8 mouse cellular contexts compared by ENCODE assay signal in genomic region chr1:193272137-193272915, GRCm38 (mm10). TPM values are rescaled to one million over a fixed set of nuclear protein-coding genes. Genes with fewer than 3 reads are reported as not detected.
A peak's percentile ranks its signal among the peaks of the same experiment; 100 is the strongest.
DNase-seq lines count a peak whose midpoint lies in the region; ATAC-seq lines count a peak whose summit lies in the region.

No protein-coding gene starts in this region.

- no peaks in the 10 kb centered on the region for H3K9me3 ChIP-seq in kidney, embryonic 14.5 days (ENCODE audit: control insufficient read depth, low read length)
- H3K9me3 ChIP-seq in liver, embryonic 16.5 days (replicated peaks; ENCODE audit: control insufficient read depth, low read length): no peaks in the 10 kb centered on the region
- no peaks in the 10 kb centered on the region for H3K9me3 ChIP-seq in neural tube, embryonic 15.5 days (replicated peaks)

- ATAC-seq in kidney, embryonic 14.5 days (ENCODE audit: low FRiP score, low TSS enrichment): peak; percentile 58
- ATAC-seq in liver, embryonic 16.5 days (ENCODE audit: low read depth): peak; percentile 7
- peak; percentile 69 for ATAC-seq in neural tube, embryonic 15.5 days (ENCODE audit: low FRiP score)

- H3K4me1 ChIP-seq in kidney, embryonic 14.5 days (ENCODE audit: control insufficient read depth, insufficient read depth, low read length): 0 out of 2 replicates have a peak, but pooled peaks cover 3% of the 10 kb centered on the region
- H3K4me1 ChIP-seq in liver, embryonic 16.5 days (ENCODE audit: control insufficient read depth, low read depth, low read length): peaks cover 6% of the 10 kb centered on the region
- H3K4me1 ChIP-seq in neural tube, embryonic 15.5 days: peaks cover 19% of the 10 kb centered on the region

- H3K9ac ChIP-seq in kidney, embryonic 14.5 days (ENCODE audit: low read depth, low read length): peak overlapping the region; percentile 47
- H3K9ac ChIP-seq in liver, embryonic 16.5 days (ENCODE audit: low read depth, low read length): peak overlapping the region; percentile 64
- H3K9ac ChIP-seq in neural tube, embryonic 15.5 days (replicated peaks): peak overlapping the region; percentile 38

- peak overlapping the region; percentile 32 for H3K4me3 ChIP-seq in kidney, embryonic 14.5 days (ENCODE audit: low read length)
- H3K4me3 ChIP-seq in liver, embryonic 16.5 days (ENCODE audit: low read depth, low read length): peak overlapping the region; percentile 63
- peak overlapping the region; percentile 29 for H3K4me3 ChIP-seq in neural tube, embryonic 15.5 days (replicated peaks)

- DNase-seq in right cerebral cortex, postnatal 14 days: peak; percentile 30
- DNase-seq in right cerebral cortex, adult 18-20 months: no peak
- DNase-seq in cerebellum, postnatal 25 days: peak; percentile 48 to 58
- DNase-seq in gastrocnemius, postnatal 14 days: peak; percentile 46
- DNase-seq in B cell, adult 2 months: no peak

- intact Hi-C loops in gastrocnemius, postnatal 14 days (cut with DNase I; ENCODE audit: low total_unique reads): no loop called here

- 14% methylated on average over 24 of the region's 24 CpGs for WGBS in kidney, embryonic 14.5 days
- WGBS in liver, embryonic 16.5 days (ENCODE audit: insufficient replicate concordance): 29% methylated on average over 24 of the region's 24 CpGs
- WGBS in neural tube, embryonic 15.5 days: 10% methylated on average over 24 of the region's 24 CpGs

- peak overlapping the region; percentile 54 for H3K4me2 ChIP-seq in kidney, embryonic 14.5 days (replicated peaks; ENCODE audit: low read depth, low read length)
- peak overlapping the region; percentile 52 for H3K4me2 ChIP-seq in liver, embryonic 16.5 days (ENCODE audit: low read depth, low read length)
- H3K4me2 ChIP-seq in neural tube, embryonic 15.5 days: peak overlapping the region; percentile 55

- no peaks in the 10 kb centered on the region for H3K36me3 ChIP-seq in kidney, embryonic 14.5 days (ENCODE audit: control insufficient read depth, insufficient read depth, low read length)
- no peaks in the 10 kb centered on the region for H3K36me3 ChIP-seq in liver, embryonic 16.5 days (ENCODE audit: control insufficient read depth, insufficient read depth)
- no peaks in the 10 kb centered on the region for H3K36me3 ChIP-seq in neural tube, embryonic 15.5 days

- H3K27ac ChIP-seq in kidney, embryonic 14.5 days (ENCODE audit: low read depth, low read length): peak overlapping the region; percentile 42; the same call in 1 of the 2 replicates
- H3K27ac ChIP-seq in liver, embryonic 16.5 days (ENCODE audit: low read length): peak overlapping the region; percentile 83
- peak overlapping the region; percentile 74 for H3K27ac ChIP-seq in neural tube, embryonic 15.5 days (replicated peaks)

- H3K27me3 ChIP-seq in kidney, embryonic 14.5 days (ENCODE audit: control insufficient read depth, insufficient read depth, low read length): no peaks in the 10 kb centered on the region
- no peaks in the 10 kb centered on the region for H3K27me3 ChIP-seq in liver, embryonic 16.5 days (ENCODE audit: control insufficient read depth, insufficient read depth, low read depth, low read length)
- no peaks in the 10 kb centered on the region for H3K27me3 ChIP-seq in neural tube, embryonic 15.5 days (replicated peaks)

RNA-seq across cellular contexts. Expression of gene G0s2, which starts 0.7 kb away (rescaled TPM):
- total RNA-seq in gastrocnemius, postnatal 14 days (2021): 10 to 100 TPM; 16.7 to 25.3 TPM
- polyA plus RNA-seq in kidney, embryonic 14.5 days (2014; fragmentation: Nextera tagmentation; extraction: Ambion mirVana): 17.9 and 26.5 TPM in 2 replicates
- polyA plus RNA-seq in liver, embryonic 16.5 days (2015; fragmentation: Nextera tagmentation; extraction: Ambion mirVana): 179 and 180 TPM in 2 replicates
- 9.9 and 14.1 TPM in 2 replicates for polyA plus RNA-seq in neural tube, embryonic 15.5 days (2015; fragmentation: Nextera tagmentation; extraction: Ambion mirVana)

RNA-seq across cellular contexts. Expression of gene Hsd11b1, which starts 8.5 kb away (rescaled TPM):
- total RNA-seq in gastrocnemius, postnatal 14 days (2021): 1 to 10 TPM; 5.7 to 7.0 TPM
- 0.46 and 1.6 TPM in 2 replicates for polyA plus RNA-seq in kidney, embryonic 14.5 days (2014; fragmentation: Nextera tagmentation; extraction: Ambion mirVana)
- polyA plus RNA-seq in liver, embryonic 16.5 days (2015; fragmentation: Nextera tagmentation; extraction: Ambion mirVana): 26.5 and 40.3 TPM in 2 replicates
- polyA plus RNA-seq in neural tube, embryonic 15.5 days (2015; fragmentation: Nextera tagmentation; extraction: Ambion mirVana): 0.36 and 2.8 TPM in 2 replicates

Comparison
In these comparisons a context has a peak if more than half of its experiments do, and no peak if none do; other contexts are left out.
1. DNase-seq: peak in right cerebral cortex, postnatal 14 days (single experiment), cerebellum, postnatal 25 days (2 of 2) and gastrocnemius, postnatal 14 days (single experiment); none in right cerebral cortex, adult 18-20 months (single experiment) and B cell, adult 2 months (0 of 2).
2. ATAC-seq: peak in every context shown above with its lines; median percentile 69 in neural tube, embryonic 15.5 days; 58 in kidney, embryonic 14.5 days; 7 in liver, embryonic 16.5 days.
3. Peak in every context shown above with its lines, with median percentiles within 50 percentile points of each other: H3K27ac ChIP-seq, H3K4me2 ChIP-seq, H3K4me3 ChIP-seq and H3K9ac ChIP-seq.